Mouse (Mus musculus) splenic B cell, adult 2 months (primary cell): ENCODE measurements around the gene Pter.

Experiments used
- DNase-seq: peaks from one replicate; pipeline ENCODE4 v3.0.0-alpha.2; 2011; ENCODE audit warnings: low read depth, low spot score
- H3K27me3 ChIP-seq: 2 replicates; pipeline ENCODE4 v1.6.1; 2012; ENCODE audit warnings: mild to moderate bottlenecking, low read length, moderate library complexity, mixed read lengths; ENCODE audit not compliant: control insufficient read depth, poor library complexity, insufficient read depth, severe bottlenecking
- H3K36me3 ChIP-seq: 2 replicates; pipeline ENCODE4 v1.6.1; 2012; ENCODE audit warnings: mild to moderate bottlenecking, low read length, moderate library complexity, mixed read lengths; ENCODE audit not compliant: control insufficient read depth, poor library complexity, insufficient read depth, severe bottlenecking

Pter gene

DNA sequence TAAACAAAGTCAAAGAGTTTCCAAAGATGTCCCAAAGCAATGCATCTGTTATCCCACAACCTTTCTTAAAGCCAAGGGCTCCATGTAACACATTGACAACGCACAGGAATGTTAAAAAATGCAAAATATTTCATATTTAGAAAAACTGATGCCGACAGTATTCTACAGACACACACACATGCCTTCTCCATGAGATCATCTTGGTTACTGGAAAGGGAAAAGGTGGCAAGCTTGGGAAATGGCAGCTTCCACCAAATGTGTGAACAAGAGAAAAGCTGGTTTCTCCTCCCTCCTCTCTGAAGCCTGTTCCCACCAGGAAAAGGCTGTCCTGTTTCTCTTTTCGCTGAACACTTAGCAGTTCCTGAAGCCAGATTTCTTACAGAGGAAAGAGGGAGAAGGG lies 114.9 kb downstream of the Pter start:
- DNase-seq, result no peak
- Histone ChIP-seq H3K36me3 (no peaks in the 10 kb centered on the region), H3K27me3 (no peaks in the 10 kb centered on the region)

DNA sequence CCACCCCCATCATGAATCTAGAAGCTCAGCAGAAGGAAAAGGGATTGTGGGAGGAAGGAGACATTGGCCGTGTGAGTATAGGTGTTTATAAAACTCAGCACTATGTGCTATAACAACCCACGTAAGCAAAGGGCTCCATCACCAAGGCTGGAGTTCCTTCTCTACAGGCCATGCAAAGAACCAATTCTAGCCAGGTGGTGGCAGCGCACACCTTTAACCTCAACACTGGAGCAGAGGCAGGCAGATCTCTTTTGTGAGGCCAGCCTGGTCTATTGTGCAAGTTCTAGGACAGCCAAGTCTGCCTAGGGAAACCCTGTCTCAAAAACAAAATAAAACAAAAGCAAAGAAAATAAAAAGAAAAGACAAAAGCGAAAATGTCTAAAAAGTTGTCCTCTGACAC lies 115.9 kb downstream of the Pter start:
- Histone ChIP-seq H3K36me3 (no peaks in the 10 kb centered on the region), H3K27me3 (no peaks in the 10 kb centered on the region)
- DNase-seq, result peak; percentile 29

DNA sequence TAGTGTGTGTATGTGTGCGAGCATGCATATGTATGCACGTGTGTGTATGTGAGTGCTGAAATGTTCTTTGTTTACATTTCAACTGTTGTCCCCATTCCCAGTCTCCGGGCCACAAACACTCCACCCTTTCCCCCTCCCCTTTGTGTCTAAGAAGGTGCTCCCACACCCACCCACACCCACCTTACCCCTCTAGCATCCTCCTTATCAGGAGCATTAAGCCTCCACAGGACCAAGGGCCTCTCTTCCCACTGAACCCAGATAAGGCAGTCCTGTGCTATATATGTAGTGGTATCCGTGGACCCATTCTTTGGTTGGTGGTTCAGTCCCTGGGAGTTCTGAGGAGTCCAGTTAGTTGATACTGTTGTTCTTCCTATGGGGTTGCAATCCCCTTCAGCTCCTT lies 120.7 kb downstream of the Pter start:
- Histone ChIP-seq H3K36me3 (no peaks in the 10 kb centered on the region), H3K27me3 (no peaks in the 10 kb centered on the region)
- DNase-seq, result no peak

DNA sequence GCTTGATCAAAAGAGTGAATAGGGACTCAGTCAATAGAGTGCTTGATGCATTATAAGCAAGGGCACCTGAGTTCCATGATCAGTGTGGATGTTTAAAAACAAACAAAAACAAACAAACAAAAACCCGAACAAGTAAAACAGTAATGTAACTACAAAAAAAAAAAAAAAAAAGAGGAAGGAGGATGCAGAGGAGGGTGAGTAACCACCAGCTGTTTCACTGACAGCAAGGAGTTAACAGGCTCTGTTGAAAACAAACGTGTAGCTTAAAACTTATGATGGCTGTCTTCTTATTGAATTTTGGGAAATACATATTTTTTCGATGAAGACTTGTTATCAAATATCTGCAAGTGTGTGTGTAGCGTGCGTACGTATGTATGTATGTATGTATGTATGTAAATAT lies 124.8 kb downstream of the Pter start:
- no peak for DNase-seq
- Histone ChIP-seq H3K27me3 (no peaks in the 10 kb centered on the region), H3K36me3 (no peaks in the 10 kb centered on the region)
